Mouse (Mus musculus) hindbrain, embryonic 13.5 days (tissue): ENCODE results near the gene Myo10. TPM values are rescaled to one million over a fixed set of nuclear protein-coding genes. Genes with fewer than 3 reads are reported as not detected.

ENCODE experiments used
- ATAC-seq: fragments of 200-750 bp; cut with Nextera tagmentation; 2 replicates; pipeline ENCODE4 v1.8.0; 2017; ENCODE audit warnings: moderate TSS enrichment; ENCODE audit not compliant: low FRiP score
- H3K27ac ChIP-seq: fragments of 300-500 bp; sonication (generic); 2 replicates; pipeline ENCODE4 v1.5.1; 2015; ENCODE audit warnings: inconsistent platforms, mild to moderate bottlenecking, moderate library complexity
- H3K27me3 ChIP-seq: fragments of 300-500 bp; sonication (generic); 2 replicates; pipeline ENCODE4 v1.6.1; 2015; ENCODE audit warnings: mild to moderate bottlenecking, inconsistent platforms
- H3K36me3 ChIP-seq: fragments of 300-500 bp; sonication (generic); 2 replicates; pipeline ENCODE4 v1.6.1; 2015; ENCODE audit warnings: mild to moderate bottlenecking, inconsistent platforms
- H3K4me1 ChIP-seq: fragments of 300-500 bp; sonication (generic); replicated peaks from 2 replicates; pipeline ENCODE4 v1.6.1; 2015; ENCODE audit warnings: inconsistent platforms
- H3K4me2 ChIP-seq: fragments of 300-500 bp; sonication (generic); 2 replicates; pipeline ENCODE4 v1.6.1; 2015; ENCODE audit warnings: inconsistent platforms, mild to moderate bottlenecking, moderate library complexity
- H3K4me3 ChIP-seq: fragments of 300-500 bp; sonication (generic); 2 replicates; pipeline ENCODE4 v1.5.1; 2015; ENCODE audit warnings: mild to moderate bottlenecking, inconsistent platforms
- H3K9ac ChIP-seq: fragments of 300-500 bp; sonication (generic); 2 replicates; pipeline ENCODE4 v1.6.1; 2015; ENCODE audit warnings: mild to moderate bottlenecking, inconsistent platforms
- H3K9me3 ChIP-seq: fragments of 300-500 bp; sonication (generic); 2 replicates; pipeline ENCODE4 v1.6.1; 2016; ENCODE audit warnings: inconsistent platforms
- WGBS: fragments of 180-500 bp; shearing (Covaris S2); methylation state at CpG from one replicate; pipeline ENCODE4 v1.1.7; 2015; 5-methylcytosine and 5-hydroxymethylcytosine counted together
- polyA plus RNA-seq: library from polyadenylated mRNA; unstranded; fragments of >200 nt; fragmentation: Nextera tagmentation; extraction: Ambion mirVana; gene quantifications from 2 replicates; pipeline ENCODE4 v1.2.1, GENCODE M21; 2015

Gene Myo10
- polyA plus RNA-seq, 1 experiment from 2014 or later, result 26.6 TPM

DNA sequence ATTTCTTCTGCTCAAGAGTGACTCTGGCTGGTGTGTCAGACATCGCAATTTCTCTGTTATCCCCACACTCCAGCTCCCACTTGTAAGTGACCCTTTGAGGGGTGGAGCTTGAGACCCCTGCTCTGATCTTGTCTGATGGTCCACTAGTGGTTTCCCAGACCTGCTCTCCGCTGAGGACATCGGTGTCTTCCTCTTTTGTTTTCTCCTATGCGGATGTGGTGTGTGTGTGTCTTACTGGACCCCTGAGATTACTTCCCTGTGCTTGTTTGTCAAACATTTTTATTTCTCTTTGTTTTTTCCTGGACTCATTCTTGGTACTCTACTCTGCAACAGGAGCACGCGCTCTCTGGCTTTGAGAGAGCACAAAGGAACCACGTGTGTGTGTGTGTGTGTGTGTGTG lies 239.6 kb downstream of the Myo10 start:
- Histone ChIP-seq H3K27ac (no peak overlapping the region), H3K9me3 (no peaks in the 10 kb centered on the region), H3K4me2 (no peak overlapping the region), H3K4me1 (no peaks in the 10 kb centered on the region), H3K9ac (no peak overlapping the region), H3K27me3 (no peaks in the 10 kb centered on the region), H3K4me3 (no peak overlapping the region), H3K36me3 (no peaks in the 10 kb centered on the region)
- WGBS, result 80% methylated on average over 7 of the region's 7 CpGs
- ATAC-seq, result no peak

Other genes with a start within 250 kb of the Myo10 start
- 202 and 215 TPM in 2 replicates for gene Basp1, start 208.8 kb upstream of the Myo10 start, polyA plus RNA-seq
- 7.7 and 9.7 TPM in 2 replicates for gene Retreg1, start 220.7 kb downstream of the Myo10 start, polyA plus RNA-seq